Mouse (Mus musculus): ENCODE measurements at regions not wholly inside any gene's neighbourhood (a gene's known extent, or its start where the extent isn't known, plus 50 kb on each side); places are given as distances from the start of the nearest gene placed in this dataset.

GRCm38 (mm10) chr13:94709691-94710573, 78.8 kb upstream of the Tbca start:
- peak; percentile 13 to 15 for DNase-seq

GRCm38 (mm10) chr13:94710574-94711172, 78.0 kb upstream of the Tbca start:
- DNase-seq, result no peak

GRCm38 (mm10) chr13:94713451-94713850, 75.3 kb upstream of the Tbca start:
- no peak for DNase-seq

- DNase-seq, result no peak
Observed at GRCm38 (mm10) chr13:94721625-94722024, 67.1 kb upstream of the Tbca start.

Measured in cerebellum, postnatal 25 days (tissue).